Mouse (Mus musculus): ENCODE measurements at regions not wholly inside any gene's neighbourhood (a gene's known extent, or its start where the extent isn't known, plus 50 kb on each side); places are given as distances from the start of the nearest gene placed in this dataset.

DNA sequence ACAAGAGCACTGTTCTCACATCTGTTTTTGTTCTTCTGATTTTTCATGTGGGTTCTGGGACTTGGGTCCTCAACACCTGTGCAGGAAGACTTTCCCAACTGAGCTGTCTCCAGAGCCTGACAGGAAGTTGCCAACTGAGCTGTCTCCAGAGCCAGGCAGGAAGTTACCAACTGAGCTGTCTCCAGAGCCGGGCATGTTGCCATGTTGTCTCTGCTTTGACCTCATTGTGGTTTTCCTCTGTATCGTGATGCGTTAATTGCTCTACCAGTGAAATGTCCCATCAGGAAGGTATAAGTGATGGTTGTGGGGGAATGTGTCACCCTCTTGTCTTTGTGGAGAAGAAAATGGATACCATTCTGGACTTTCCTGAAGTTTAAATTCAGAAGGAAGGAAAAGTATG lies 54.4 kb upstream of the Olfm4 start:
- in situ Hi-C loops (cut with MboI, MseI), result no loop called here

DNA sequence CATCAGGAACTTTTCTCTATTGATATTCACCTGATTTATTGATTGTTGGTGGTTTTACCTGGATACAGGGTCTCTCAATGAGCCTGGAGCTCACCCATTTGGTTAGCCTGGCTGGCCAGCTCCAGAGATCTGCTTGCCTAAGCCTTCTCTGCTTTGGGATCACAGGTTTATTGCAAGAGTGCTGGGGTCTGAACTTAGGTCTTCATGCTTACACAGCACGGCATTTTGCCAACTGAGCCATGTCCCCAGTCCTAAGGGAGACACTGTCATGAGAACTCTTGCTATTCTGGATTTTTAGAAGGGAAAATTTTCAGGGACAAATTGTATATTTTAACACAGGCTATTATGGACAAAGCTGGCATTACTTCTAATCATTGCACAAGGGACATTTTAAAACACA lies 56.7 kb upstream of the Olfm4 start:
- in situ Hi-C loops (cut with MboI, MseI), result no loop called here

DNA sequence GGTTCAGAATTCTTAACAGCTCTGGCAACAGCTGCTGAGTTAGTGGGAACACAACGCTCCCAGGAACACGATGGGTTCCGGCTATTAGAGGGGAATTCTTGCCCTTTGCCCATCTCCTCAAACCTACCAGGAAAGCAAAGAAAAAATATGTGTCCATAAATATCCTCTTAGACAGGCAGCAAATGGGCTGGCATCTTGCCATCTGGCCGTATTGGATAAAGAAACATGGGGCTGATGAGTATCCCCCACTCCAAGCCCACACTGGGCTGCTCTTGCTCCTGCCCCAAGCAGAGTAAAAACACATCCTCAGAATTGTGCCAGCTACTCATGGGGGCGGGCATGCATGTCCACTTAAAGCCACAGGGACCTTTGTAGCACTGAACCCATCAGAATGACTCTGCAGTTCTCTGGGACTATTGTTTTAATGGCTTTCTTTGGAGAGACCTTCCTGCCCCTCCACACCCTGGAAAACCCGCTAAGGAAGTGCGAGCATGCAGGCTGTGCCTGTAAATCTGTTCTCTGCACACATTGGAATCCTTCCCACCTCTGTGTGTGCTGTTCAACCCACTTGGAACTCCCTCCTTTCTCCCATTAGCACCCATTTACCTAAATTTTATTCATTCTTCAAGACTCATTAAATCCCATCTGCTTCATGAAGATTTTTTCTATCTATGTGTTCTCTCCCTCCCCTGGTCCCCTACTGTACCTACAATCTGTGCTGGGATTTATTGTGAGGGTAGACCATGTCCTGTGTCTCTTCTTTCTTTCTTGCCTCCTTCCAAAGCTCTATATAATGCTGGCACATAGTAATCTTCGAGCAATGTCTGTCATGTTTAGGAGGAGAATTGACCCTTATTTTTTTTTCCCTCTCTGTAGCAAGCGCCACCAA lies 66.7 kb upstream of the Olfm4 start:
- in situ Hi-C loops (cut with MboI, MseI), result no loop called here

GRCm38 (mm10) chr14:79914966-79915365 lies 68.9 kb upstream of the Olfm4 start:
- in situ Hi-C loops (cut with MboI, MseI), result no loop called here

DNA sequence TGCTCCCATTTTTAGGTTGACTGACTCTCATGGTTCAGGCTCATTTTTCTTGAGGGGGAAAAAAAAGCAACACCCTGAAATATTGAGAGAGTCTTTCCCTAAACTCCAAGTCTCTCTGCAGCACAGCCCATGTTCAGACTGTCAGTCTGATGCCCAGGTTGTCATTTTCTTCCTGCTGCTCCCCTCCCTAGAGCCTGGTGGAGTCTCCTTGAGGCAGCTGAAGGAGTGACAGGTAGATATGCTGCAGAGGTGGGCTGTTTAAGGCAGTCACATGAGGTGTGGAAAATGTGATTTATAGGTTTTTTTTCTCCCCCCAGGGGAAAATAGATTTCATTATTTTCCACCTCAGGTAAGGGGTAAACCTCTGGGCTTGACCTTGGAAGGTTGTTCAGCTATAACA lies 70.6 kb upstream of the Olfm4 start:
- in situ Hi-C loops (cut with MboI, MseI), result no loop called here

DNA sequence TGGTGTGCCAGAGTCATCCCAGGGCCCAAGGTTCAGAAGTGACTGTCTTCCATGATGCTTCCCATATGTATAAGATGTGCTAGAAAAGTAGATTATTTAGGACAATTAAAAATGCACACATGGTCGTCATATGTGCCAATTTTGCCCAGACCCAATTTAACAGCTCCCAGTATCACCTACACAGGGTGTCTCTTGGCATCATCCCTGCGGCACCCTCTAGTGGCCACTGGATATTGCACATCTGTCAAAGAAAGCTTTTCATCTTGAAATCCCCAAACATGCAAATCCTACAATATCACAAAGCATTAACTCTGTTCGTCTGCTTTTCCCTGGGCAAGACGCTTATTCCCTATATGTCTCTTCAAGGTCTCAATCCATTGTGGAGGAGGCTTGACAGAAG lies 71.3 kb upstream of the Olfm4 start:
- in situ Hi-C loops (cut with MboI, MseI), result no loop called here

DNA sequence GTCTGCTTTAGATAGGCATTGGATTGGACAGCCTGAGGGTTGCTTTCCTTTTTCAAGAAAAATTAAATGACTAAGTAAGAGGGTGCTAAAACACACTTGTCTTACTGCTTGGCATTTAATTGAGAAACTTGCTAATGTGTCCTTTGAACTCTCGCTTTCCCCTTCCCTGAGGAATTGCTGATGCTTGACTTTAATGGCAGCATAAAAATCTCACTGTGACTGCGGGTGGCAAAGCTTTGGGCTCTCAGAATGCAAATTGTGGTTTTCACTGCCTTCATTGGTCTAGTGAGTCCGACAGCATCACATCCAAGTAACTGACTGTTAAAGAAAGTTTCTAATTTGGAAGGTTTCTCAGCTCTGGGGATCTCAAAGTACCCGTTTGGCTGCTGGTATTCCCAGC lies 76.1 kb upstream of the Olfm4 start:
- in situ Hi-C loops (cut with MboI, MseI), result no loop called here

GRCm38 (mm10) chr14:79905574-79905973 lies 78.3 kb upstream of the Olfm4 start:
- in situ Hi-C loops (cut with MboI, MseI), result no loop called here

DNA sequence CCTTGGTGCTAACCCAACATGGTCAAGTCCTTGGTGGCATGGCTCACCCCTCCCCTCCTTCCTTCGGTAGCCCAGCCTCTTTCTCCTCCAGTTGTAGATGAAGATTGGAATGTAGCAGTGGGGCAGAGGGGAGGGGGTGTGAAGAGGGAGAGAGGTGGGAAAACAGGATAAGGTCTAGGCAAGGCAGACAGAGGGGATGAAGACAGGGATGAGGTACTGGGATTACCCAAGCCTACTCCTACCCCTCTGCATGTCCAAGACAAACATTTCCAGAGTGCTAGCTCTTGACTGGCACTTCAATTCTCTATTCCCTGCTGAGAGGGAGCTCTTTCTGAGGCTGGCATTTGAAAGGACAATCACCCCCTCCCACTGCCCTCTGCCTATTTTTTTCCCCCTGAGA lies 81.5 kb upstream of the Olfm4 start:
- in situ Hi-C loops (cut with MboI, MseI), result no loop called here

DNA sequence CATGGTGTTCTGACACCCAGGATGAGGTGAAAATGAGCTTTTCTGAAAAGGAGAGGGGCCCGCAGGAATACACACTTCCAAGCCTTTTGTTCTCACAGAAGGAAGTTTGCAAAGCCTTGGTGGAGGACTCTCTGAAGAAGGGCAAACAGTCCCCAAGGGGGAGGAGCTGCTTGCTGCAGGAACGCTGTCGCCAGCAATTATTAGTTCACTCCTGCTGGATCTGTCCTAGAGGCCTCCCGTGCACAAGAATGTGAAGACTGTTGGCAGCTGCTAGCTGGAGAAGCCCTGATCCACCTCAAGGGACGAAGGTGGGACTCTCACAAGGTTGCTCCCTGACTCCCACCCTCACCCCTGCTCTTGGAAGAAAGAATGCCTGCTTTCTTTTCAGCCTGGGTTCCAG lies 85.6 kb upstream of the Olfm4 start:
- in situ Hi-C loops (cut with MboI, MseI), result loop anchor here (5.0 kb wide), 1 partner anchor 49 kb away; no protein-coding TSS in a partner anchor

- in situ Hi-C loops (cut with MboI, MseI), result loop anchor here (5.0 kb wide), 1 partner anchor 51 kb away; no protein-coding TSS in a partner anchor
Measured at GRCm38 (mm10) chr14:79893241-79893640, 90.6 kb upstream of the Olfm4 start.

DNA sequence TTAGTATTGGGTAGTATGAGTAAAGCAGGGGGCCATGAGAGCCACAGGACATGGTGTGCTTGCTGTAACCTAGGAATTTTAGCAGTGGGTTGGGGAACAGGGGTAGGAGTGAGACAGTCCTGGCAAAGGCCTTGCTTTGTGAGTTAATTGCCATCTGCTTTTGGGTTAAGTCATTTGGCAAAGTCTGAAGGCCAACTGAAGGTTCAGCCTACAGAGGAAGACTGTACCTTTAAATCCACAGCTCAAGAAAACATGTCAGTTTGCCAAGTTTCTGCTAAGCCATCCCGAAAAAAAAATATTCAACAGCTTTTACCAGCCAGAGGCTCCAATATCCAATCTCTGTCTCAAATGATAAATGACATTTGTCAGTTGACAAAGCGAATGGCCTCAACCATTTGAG lies 93.2 kb upstream of the Olfm4 start:
- in situ Hi-C loops (cut with MboI, MseI), result loop anchor here (5.0 kb wide), 1 partner anchor 48 kb away; no protein-coding TSS in a partner anchor

GRCm38 (mm10) chr14:79890280-79890679 lies 93.6 kb upstream of the Olfm4 start:
- in situ Hi-C loops (cut with MboI, MseI), result loop anchor here (5.0 kb wide), 1 partner anchor 48 kb away; no protein-coding TSS in a partner anchor

DNA sequence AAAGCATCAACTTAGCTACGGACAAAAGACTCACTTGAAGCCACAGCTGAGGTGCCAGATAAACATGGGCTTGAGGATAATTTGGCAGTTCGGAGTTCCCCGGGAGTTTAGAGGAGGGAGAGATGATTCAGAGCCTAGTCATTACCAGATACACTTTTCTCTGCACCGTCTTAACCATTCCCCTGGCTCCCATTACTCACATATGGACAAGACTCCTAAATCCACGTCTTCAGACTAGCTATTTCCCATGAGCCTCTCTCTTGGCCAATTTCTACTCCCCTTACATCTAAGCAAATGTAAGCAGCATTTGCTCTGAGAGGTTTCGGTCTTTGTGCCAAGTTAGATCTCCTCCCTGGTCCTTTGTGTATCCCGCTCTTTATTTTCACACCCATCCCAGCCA lies 100.4 kb upstream of the Olfm4 start:
- in situ Hi-C loops (cut with MboI, MseI), result no loop called here

DNA sequence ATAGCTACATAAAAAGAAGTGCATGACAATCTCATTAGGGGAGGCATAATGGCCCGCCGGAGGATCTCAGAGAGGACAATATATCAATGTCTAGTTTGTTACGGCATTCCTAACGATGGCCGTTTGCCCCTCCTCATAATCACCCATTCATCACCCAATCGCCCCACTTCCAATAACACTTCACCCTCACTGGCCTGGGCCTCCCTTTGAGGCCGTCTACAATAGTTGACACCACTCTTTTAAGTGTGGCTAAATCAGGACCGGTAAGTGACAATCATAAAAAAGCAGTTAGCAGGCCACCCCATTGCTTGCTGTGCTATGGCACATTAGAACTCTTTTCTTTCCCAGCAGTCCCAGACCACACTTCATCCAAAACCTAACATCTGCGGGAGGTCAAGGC lies 102.2 kb upstream of the Olfm4 start:
- in situ Hi-C loops (cut with MboI, MseI), result no loop called here

DNA sequence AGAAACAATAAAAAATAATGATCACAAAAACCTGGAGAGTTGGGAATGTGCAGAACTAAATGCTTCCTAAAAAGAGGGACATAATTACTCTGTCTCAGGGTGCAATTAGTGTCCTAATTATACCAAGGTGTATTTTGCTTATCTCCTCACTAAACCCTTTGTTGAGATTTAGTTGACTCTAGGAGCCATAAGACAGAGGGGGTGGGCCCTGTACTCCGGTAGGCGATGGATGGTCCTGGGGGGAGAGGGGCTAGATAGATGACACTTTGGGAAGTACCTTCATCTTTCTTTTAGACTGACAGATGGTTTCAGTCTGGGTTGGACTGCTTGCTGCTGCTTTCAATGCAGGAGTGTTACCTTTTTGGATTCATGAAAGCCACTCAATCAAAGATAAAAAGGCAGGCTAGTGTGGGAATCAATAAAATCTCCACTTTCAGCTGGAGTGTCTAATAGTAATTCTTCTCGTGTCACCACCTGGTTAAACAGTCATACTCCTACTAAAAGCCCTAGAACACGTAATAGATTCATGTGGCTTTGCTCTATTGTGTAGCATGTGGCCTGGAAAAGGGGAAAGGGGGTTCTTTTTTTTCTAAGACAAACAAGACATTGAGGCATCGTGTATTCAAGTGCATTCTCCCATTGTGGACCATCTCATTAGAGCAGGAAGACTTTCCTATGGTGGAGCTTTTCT lies 103.7 kb upstream of the Olfm4 start:
- in situ Hi-C loops (cut with MboI, MseI), result no loop called here

- in situ Hi-C loops (cut with MboI, MseI), result no loop called here
Measured at GRCm38 (mm10) chr14:79879333-79880035, 104.4 kb upstream of the Olfm4 start.

GRCm38 (mm10) chr14:79878285-79879019 lies 105.4 kb upstream of the Olfm4 start:
- in situ Hi-C loops (cut with MboI, MseI), result no loop called here

DNA sequence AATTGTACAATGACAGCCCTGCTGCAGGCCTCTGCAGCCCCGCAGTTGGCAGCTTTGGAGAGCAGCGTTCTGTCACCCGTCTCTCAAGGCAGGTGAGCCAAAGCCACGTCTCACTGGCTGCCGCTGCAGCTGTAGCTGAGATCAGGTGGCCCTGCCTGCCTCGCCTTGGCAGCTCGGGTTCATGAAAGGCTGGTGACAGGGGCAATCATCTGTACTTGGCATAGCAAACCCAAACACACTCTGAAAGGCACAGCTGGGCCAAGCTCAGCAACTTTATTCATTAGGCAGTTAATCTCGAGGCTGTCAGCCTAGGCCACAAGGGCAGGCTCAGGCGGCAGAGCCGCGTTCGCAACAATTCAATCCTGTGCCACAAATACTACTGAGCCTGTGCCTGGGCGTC lies 102.0 kb upstream of the Pcdh8 start:
- in situ Hi-C loops (cut with MboI, MseI), result no loop called here

DNA sequence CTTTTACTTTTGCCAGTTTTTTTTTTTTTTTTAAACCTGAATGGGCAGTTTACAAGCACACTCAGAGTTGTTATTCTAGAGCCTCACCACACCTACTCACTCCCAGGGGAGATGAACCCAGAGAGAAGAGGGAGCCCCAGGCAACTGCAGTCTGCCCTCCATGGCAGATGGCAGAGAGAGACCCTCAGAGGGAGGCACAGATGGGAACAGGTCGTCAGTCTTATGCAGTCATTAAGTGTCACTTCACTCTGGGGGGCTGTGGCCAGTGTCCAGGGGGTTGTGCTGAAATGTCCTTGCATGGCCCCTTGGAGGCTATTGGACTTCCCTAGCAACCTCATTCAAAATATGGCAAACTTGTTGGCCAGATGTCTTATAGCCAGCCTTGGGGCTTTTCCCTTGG lies 101.3 kb upstream of the Pcdh8 start:
- in situ Hi-C loops (cut with MboI, MseI), result no loop called here

GRCm38 (mm10) chr14:79869325-79869724 lies 98.2 kb upstream of the Pcdh8 start:
- in situ Hi-C loops (cut with MboI, MseI), result no loop called here

DNA sequence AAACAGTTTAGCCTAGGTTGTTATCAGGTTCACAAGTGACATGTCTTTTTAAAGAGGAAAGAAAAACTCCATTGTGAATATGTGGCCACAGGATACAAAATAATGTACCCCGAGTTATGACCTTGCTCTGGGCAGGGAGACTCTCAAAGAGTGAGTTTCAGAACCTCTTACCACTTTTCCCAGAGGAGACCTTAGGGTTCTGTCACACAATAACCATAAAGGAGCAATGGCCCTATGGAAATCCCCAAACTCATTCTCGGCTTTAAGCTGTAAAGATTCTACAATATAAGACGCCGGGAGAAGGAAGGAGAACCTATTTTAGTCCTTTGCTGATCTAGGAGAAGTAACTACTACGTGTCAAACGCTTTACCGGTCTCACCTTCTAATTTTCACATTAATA lies 85.1 kb upstream of the Pcdh8 start:
- in situ Hi-C loops (cut with MboI, MseI), result no loop called here

Measured in T-helper 1 cell (primary cell).